Mouse (Mus musculus) stomach, postnatal 0 days (tissue): ENCODE measurements around the gene Cacnb4. TPM values are rescaled to one million over a fixed set of nuclear protein-coding genes. Genes with fewer than 3 reads are reported as not detected.
A peak's percentile ranks its signal among the peaks of the same experiment; 100 is the strongest.

ENCODE experiments used
- ATAC-seq: fragments of 200-750 bp; cut with Nextera tagmentation; 2 replicates; pipeline ENCODE4 v1.8.0; 2017; ENCODE audit not compliant: low FRiP score, low TSS enrichment
- DNase-seq: peaks from one replicate; pipeline ENCODE4 v3.0.0-alpha.2; 2016; ENCODE audit warnings: low spot score
- H3K27ac ChIP-seq: fragments of 300-500 bp; sonication (generic); replicated peaks from 2 replicates; pipeline ENCODE4 v1.5.1; 2014; ENCODE audit warnings: mild to moderate bottlenecking, control low read depth
- H3K27me3 ChIP-seq: fragments of 300-500 bp; sonication (generic); 2 replicates; pipeline ENCODE4 v1.6.1; 2014; ENCODE audit warnings: low read length; ENCODE audit not compliant: control insufficient read depth, insufficient read depth
- H3K36me3 ChIP-seq: fragments of 300-500 bp; sonication (generic); 2 replicates; pipeline ENCODE4 v1.6.1; 2014; ENCODE audit warnings: low read length, mixed read lengths; ENCODE audit not compliant: control insufficient read depth, insufficient read depth
- H3K4me1 ChIP-seq: fragments of 300-500 bp; sonication (generic); replicated peaks from 2 replicates; pipeline ENCODE4 v1.6.1; 2014; ENCODE audit warnings: antibody characterized with exemption; ENCODE audit not compliant: control insufficient read depth, insufficient read depth
- H3K4me2 ChIP-seq: fragments of 300-500 bp; sonication (generic); replicated peaks from 2 replicates; pipeline ENCODE4 v1.6.1; 2014; ENCODE audit warnings: low read depth, mild to moderate bottlenecking, control low read depth, moderate library complexity
- H3K4me3 ChIP-seq: fragments of 300-500 bp; sonication (generic); 2 replicates; pipeline ENCODE4 v1.5.1; 2014; ENCODE audit warnings: low read depth, low read length, control low read depth
- H3K9ac ChIP-seq: fragments of 300-500 bp; sonication (generic); 2 replicates; pipeline ENCODE4 v1.6.1; 2014; ENCODE audit warnings: mild to moderate bottlenecking, low read length, control low read depth, mixed read lengths
- H3K9me3 ChIP-seq: fragments of 300-500 bp; sonication (generic); 2 replicates; pipeline ENCODE4 v1.6.1; 2016; ENCODE audit warnings: low read length; ENCODE audit not compliant: control insufficient read depth
- CTCF ChIP-seq: IDR thresholded peaks from 2 replicates; pipeline ENCODE4 v1.5.1; 2016; ENCODE audit warnings: antibody characterized with exemption, low read depth, mild to moderate bottlenecking, moderate library complexity
- EP300 ChIP-seq: optimal IDR thresholded peaks from 2 replicates; pipeline ENCODE3; 2016; ENCODE audit warnings: antibody characterized with exemption
- WGBS: fragments of 180-500 bp; shearing (Covaris S2); extraction: QIAGEN DNeasy Blood & Tissue Kit; methylation state at CpG from one replicate; pipeline ENCODE4 v1.1.7; 2014; 5-methylcytosine and 5-hydroxymethylcytosine counted together
- polyA plus RNA-seq: library from polyadenylated mRNA; unstranded; fragments of >200 nt; fragmentation: Nextera tagmentation; extraction: Ambion mirVana; gene quantifications from 2 replicates; pipeline ENCODE4 v1.2.1, GENCODE M21; 2015

The Cacnb4 gene
- polyA plus RNA-seq, 1 experiment from 2014 or later, result 0.93 TPM

DNA sequence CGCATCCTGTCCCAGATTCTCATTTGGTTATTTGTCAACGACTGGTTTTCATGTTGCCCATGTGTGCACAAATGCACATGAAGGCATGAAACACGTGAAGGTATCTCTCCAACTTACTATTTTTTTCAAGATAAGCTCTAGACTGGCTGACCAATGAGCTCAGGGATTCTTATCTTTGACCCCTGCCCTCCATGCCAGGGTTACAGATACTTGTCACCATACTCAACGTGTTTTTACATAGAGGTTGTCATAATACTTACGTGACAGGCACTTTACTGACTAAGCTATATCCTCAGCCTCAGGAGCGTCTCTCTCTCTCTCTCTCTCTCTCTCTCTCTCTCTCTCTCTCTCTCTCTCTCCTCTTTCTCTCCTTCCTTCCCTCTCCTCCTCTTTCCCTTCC, 290.2 kb downstream of the Cacnb4 start:
- no peak for ATAC-seq
- Histone ChIP-seq H3K27me3 (no peaks in the 10 kb centered on the region), H3K4me1 (no peaks in the 10 kb centered on the region), H3K9me3 (no peaks in the 10 kb centered on the region), H3K4me2 (peak overlapping the region; percentile 36; the same call in 1 of the 2 replicates), H3K9ac (no peak overlapping the region), H3K36me3 (no peaks in the 10 kb centered on the region), H3K27ac (no peak overlapping the region), H3K4me3 (no peak overlapping the region)
- WGBS, result 57% methylated on average over 6 of the region's 6 CpGs
- no peak for TF ChIP-seq CTCF
- TF ChIP-seq EP300, result no peak
- DNase-seq, result no peak

DNA sequence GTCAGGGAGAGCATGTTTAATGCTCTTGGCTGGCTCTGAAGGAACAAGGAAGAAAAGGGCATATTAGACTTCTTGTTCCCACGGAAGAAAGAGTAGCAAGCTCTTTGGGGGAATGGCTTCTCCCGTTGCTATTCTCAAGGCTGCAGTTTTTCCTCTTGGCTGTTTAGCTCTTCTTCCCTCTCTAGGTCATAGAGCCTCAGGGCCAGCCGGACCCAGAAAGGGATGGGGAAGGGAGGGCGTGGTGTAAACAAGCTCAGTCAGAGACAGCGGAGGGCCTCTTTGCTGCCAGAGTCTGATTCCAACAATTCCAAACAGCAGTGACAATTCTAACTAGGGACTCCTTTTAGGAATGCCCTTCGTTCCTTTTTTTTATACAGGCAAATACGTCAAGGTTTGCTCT, 290.6 kb downstream of the Cacnb4 start:
- no peak for TF ChIP-seq EP300
- TF ChIP-seq CTCF, result no peak
- Histone ChIP-seq H3K9ac (no peak overlapping the region), H3K27ac (no peak overlapping the region), H3K9me3 (no peaks in the 10 kb centered on the region), H3K4me1 (no peaks in the 10 kb centered on the region), H3K36me3 (no peaks in the 10 kb centered on the region), H3K4me2 (peak overlapping the region; percentile 36; the same call in 1 of the 2 replicates), H3K4me3 (no peak overlapping the region), H3K27me3 (no peaks in the 10 kb centered on the region)
- DNase-seq (no peak), ATAC-seq (no peak)
- WGBS, result 31% methylated on average over 7 of the region's 7 CpGs

DNA sequence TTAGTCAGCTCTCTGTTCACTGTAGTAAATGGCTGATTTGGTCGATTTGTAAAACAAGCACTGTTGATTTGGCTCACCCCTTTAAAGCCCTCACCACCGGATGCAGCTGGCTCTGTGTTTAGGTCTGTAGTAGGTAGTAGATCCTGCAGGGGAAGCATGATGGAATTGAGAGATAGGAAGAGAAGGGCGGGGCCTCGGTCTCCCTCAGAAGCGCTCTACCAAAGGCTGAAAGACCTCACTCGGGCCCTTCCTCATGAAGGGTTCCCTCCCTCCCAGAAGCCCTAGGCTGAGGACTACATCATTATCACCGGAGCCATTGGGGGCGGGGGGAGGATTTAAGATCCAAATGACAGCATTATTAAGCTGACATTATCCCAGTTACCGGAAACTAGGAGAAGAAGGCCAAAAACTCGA, 297.8 kb downstream of the Cacnb4 start:
- no peak for TF ChIP-seq CTCF
- TF ChIP-seq EP300, result no peak
- H3K4me1 ChIP-seq, result no peaks in the 10 kb centered on the region
- H3K4me3 ChIP-seq, result no peak overlapping the region
- no peak overlapping the region for H3K9ac ChIP-seq
- WGBS, result 63% methylated on average over 10 of the region's 10 CpGs
- no peak overlapping the region for H3K4me2 ChIP-seq
- no peaks in the 10 kb centered on the region for H3K9me3 ChIP-seq
- no peaks in the 10 kb centered on the region for H3K27me3 ChIP-seq
- H3K36me3 ChIP-seq, result no peaks in the 10 kb centered on the region
- DNase-seq (no peak), ATAC-seq (no peak)
- H3K27ac ChIP-seq, result no peak overlapping the region

DNA sequence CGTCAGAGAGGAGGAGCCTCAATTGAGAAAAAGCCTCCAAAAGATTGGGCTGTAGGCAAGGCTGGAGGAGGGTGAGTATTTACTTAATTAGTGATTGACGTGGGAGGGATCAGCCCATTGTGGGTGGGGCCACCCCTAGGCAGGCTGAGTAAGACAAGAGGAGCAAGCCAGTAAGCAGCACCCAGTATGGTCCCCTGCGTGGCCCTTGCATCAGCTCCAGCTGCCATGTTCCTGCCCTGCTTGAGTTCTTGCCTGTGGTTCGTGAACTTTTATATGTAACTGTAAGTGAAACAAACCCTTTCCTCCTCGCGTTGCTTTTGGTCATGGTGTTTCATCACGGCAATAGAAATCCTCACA, 298.2 kb downstream of the Cacnb4 start, which contains the start of gene Neb:
Gene Neb (minus strand): TSS at position 27 of the 357 bp plus-strand sequence.
- no peak within 1 kb of the TSS for H3K9ac ChIP-seq
- ATAC-seq (peak; percentile 64), DNase-seq (peak; percentile 35)
- H3K4me2 ChIP-seq, result no peak within 1 kb of the TSS
- WGBS, result 51% methylated on average over 7 of the region's 7 CpGs
- no peaks in the 10 kb centered on the region for H3K4me1 ChIP-seq
- no peaks in the 10 kb centered on the region for H3K27me3 ChIP-seq
- no peaks in the 10 kb centered on the region for H3K9me3 ChIP-seq
- H3K4me3 ChIP-seq, result no peak within 1 kb of the TSS
- no peaks in the 10 kb centered on the region for H3K36me3 ChIP-seq
- no peak for TF ChIP-seq CTCF
- TF ChIP-seq EP300, result no peak
- H3K27ac ChIP-seq, result no peak within 1 kb of the TSS

Other genes with a start within 250 kb of the Cacnb4 start
- 32.6 and 33.1 TPM in 2 replicates for gene Stam2, start 65.5 kb upstream of the Cacnb4 start, polyA plus RNA-seq
- 2.6 and 3.0 TPM in 2 replicates for gene Fmnl2, start 181.0 kb upstream of the Cacnb4 start, polyA plus RNA-seq